Mouse (Mus musculus): ENCODE results near the gene Kansl1l. TPM values are rescaled to one million over a fixed set of nuclear protein-coding genes. Genes with fewer than 3 reads are reported as not detected.

Gene Kansl1l
- polyA plus RNA-seq, 1 experiment from 2014 or later = 11.2 TPM

DNA sequence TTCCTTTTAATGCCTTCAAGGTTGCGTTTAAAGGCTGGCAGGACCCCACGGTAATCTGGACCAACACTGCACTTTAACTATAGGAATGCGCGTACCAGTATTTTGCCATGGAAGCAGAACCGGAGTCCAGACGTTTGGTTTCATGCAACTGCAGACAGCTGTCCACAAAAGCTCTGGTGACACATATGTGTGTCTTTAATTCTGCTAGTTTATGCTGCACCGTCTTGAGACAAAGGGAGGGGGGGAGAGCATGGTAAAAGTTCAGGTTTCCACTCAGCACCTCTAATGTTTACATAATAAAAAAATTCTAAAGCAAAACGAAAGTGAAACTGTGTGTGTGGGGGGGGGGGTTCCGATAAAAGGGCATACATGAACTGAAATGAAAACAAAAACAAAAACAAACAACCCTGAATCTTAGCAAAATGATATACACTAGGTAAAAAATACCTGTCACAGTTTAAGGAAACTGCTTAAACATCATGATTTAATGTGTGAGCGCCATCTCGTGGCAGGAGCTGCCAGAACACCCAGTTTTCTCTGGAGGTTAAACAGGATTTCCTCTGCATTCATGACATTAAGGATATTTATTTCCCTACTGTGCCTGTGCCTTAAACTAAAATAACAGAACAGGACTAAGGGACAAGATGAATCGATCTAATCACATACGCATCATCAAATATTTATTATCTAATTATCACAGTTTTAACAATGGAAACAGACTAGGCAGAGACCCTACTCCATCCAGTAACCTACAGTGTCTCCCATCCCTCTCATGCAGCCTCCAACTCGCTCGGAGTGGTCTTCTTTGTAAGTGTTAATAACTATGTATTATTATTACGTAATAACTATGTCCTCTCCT, 21.1 kb upstream of the Kansl1l start:
- Histone ChIP-seq H3K36me3 (ENCODE audit: insufficient read depth, low read length) (peaks cover 23% of the 10 kb centered on the region), H3K4me2 (replicated peaks; ENCODE audit: low read depth, low read length) (peak overlapping the region; percentile 43), H3K4me3 (ENCODE audit: low read depth, low read length) (peak overlapping the region; percentile 10; the same call in 1 of the 2 replicates), H3K4me1 (ENCODE audit: insufficient read depth, low read depth, low read length) (no peaks in the 10 kb centered on the region; the same call in 1 of the 2 replicates), H3K27me3 (replicated peaks; ENCODE audit: insufficient read depth, low read length) (no peaks in the 10 kb centered on the region), H3K9ac (replicated peaks; ENCODE audit: low read depth) (no peak overlapping the region), H3K27ac (ENCODE audit: low read length) (no peak overlapping the region), H3K9me3 (ENCODE audit: low read length) (no peaks in the 10 kb centered on the region)
- 32% methylated on average over 16 of the region's 16 CpGs for WGBS
- peak; percentile 41 for ATAC-seq
- TF ChIP-seq EP300 (IDR thresholded peaks at IDR 0.05) (no peak; the same call in 1 of the 2 replicates), CTCF (IDR thresholded peaks at IDR 0.05) (peak; percentile 86)
- peak; percentile 77 for DNase-seq (ENCODE audit: low spot score)

DNA sequence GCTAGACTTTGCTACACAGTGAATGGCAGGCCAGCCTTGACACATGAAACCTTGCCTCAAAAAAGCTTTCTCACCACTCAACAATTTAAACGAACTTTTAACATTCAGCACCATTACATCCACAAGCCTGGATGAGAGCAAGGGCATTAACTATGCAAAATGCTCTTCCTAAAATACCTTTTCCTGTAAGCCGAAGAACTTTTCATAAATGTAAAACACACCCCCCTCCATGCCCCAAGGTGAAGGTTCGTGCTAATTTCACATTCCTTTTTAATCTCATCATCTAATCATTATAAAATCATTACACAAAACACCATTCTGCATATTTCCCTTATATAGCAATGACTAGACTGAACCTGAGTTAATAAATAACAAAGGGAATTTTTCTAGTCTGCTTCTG, 19.8 kb upstream of the Kansl1l start:
- Histone ChIP-seq H3K36me3 (ENCODE audit: insufficient read depth, low read length) (peaks cover 13% of the 10 kb centered on the region), H3K27me3 (replicated peaks; ENCODE audit: insufficient read depth, low read length) (no peaks in the 10 kb centered on the region), H3K4me3 (ENCODE audit: low read depth, low read length) (no peak overlapping the region), H3K9ac (replicated peaks; ENCODE audit: low read depth) (no peak overlapping the region), H3K4me1 (ENCODE audit: insufficient read depth, low read depth, low read length) (no peaks in the 10 kb centered on the region; the same call in 1 of the 2 replicates), H3K9me3 (ENCODE audit: low read length) (no peaks in the 10 kb centered on the region), H3K4me2 (replicated peaks; ENCODE audit: low read depth, low read length) (no peak overlapping the region), H3K27ac (ENCODE audit: low read length) (no peak overlapping the region)
- TF ChIP-seq CTCF (IDR thresholded peaks at IDR 0.05) (no peak), EP300 (IDR thresholded peaks at IDR 0.05) (no peak)
- no peak for DNase-seq (ENCODE audit: low spot score)
- 48% methylated on average over 3 of the region's 3 CpGs for WGBS
- no peak for ATAC-seq

GRCm38 (mm10) chr1:66832636-66833165, 15.3 kb upstream of the Kansl1l start:
- Histone ChIP-seq H3K9ac (replicated peaks; ENCODE audit: low read depth) (no peak overlapping the region), H3K9me3 (ENCODE audit: low read length) (no peaks in the 10 kb centered on the region), H3K27me3 (replicated peaks; ENCODE audit: insufficient read depth, low read length) (no peaks in the 10 kb centered on the region), H3K27ac (ENCODE audit: low read length) (peak overlapping the region; percentile 20; the same call in 1 of the 2 replicates), H3K4me3 (ENCODE audit: low read depth, low read length) (no peak overlapping the region), H3K4me1 (ENCODE audit: insufficient read depth, low read depth, low read length) (no peaks in the 10 kb centered on the region), H3K36me3 (ENCODE audit: insufficient read depth, low read length) (peaks cover 4% of the 10 kb centered on the region; the same call in 1 of the 2 replicates), H3K4me2 (replicated peaks; ENCODE audit: low read depth, low read length) (no peak overlapping the region)
- DNase-seq (ENCODE audit: low spot score) (peak; percentile 48), ATAC-seq (peak; percentile 28; the same call in 1 of the 2 replicates)
- 55% methylated on average over 7 of the region's 7 CpGs for WGBS
- no peak for TF ChIP-seq CTCF (IDR thresholded peaks at IDR 0.05)
- TF ChIP-seq EP300 (IDR thresholded peaks at IDR 0.05) = no peak

DNA sequence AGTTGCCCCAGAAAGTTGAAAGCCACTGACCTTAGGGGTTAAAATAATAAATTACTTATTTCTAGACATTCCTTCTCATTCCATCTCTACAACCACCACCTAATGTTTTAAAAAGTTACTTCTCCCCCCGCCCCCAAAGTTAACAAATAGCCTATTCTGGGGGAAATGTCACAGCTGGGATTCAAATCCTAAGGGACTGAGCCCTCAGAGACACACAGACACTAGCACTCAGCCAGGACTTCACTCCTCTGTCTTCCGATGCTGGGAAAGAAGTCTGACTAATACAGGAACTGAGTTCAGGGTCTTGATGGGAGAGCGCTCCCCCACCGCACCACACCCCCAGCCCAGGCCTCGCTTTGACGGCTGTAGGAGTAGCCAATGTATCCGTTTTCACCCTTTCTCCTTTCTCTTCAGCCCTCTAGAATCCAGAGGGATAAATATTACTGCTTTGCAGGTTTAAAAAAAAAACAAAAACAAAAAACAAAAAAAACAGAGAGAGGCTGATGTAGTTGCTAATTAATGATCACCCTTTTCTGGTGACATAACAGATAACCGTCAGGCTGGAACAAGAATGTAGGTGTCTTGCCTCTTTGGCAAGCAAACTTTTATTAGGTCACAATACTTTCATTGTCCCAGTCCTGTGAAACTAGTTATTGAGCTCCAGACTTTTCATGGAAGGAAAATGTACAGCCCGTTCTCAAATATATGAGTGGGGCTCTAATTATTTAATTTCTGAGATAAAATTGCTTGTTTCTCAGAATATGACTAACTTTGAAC, 14.7 kb upstream of the Kansl1l start:
- no peak for ATAC-seq
- DNase-seq (ENCODE audit: low spot score) = no peak
- Histone ChIP-seq H3K27ac (ENCODE audit: low read length) (peak overlapping the region; percentile 20; the same call in 1 of the 2 replicates), H3K4me2 (replicated peaks; ENCODE audit: low read depth, low read length) (no peak overlapping the region), H3K4me1 (ENCODE audit: insufficient read depth, low read depth, low read length) (no peaks in the 10 kb centered on the region), H3K36me3 (ENCODE audit: insufficient read depth, low read length) (peaks cover 4% of the 10 kb centered on the region; the same call in 1 of the 2 replicates), H3K4me3 (ENCODE audit: low read depth, low read length) (no peak overlapping the region), H3K27me3 (replicated peaks; ENCODE audit: insufficient read depth, low read length) (no peaks in the 10 kb centered on the region), H3K9me3 (ENCODE audit: low read length) (no peaks in the 10 kb centered on the region), H3K9ac (replicated peaks; ENCODE audit: low read depth) (no peak overlapping the region)
- TF ChIP-seq EP300 (IDR thresholded peaks at IDR 0.05) = no peak
- TF ChIP-seq CTCF (IDR thresholded peaks at IDR 0.05) = no peak
- WGBS = 51% methylated on average over 9 of the region's 9 CpGs

GRCm38 (mm10) chr1:66829400-66830080, 12.2 kb upstream of the Kansl1l start:
- Histone ChIP-seq H3K4me3 (ENCODE audit: low read depth, low read length) (no peak overlapping the region), H3K9ac (replicated peaks; ENCODE audit: low read depth) (no peak overlapping the region), H3K4me2 (replicated peaks; ENCODE audit: low read depth, low read length) (no peak overlapping the region), H3K27ac (ENCODE audit: low read length) (no peak overlapping the region), H3K4me1 (ENCODE audit: insufficient read depth, low read depth, low read length) (no peaks in the 10 kb centered on the region), H3K36me3 (ENCODE audit: insufficient read depth, low read length) (peaks cover 4% of the 10 kb centered on the region; the same call in 1 of the 2 replicates), H3K9me3 (ENCODE audit: low read length) (no peaks in the 10 kb centered on the region), H3K27me3 (replicated peaks; ENCODE audit: insufficient read depth, low read length) (no peaks in the 10 kb centered on the region)
- TF ChIP-seq CTCF (IDR thresholded peaks at IDR 0.05) (no peak), EP300 (IDR thresholded peaks at IDR 0.05) (no peak)
- DNase-seq (ENCODE audit: low spot score) = peak; percentile 25
- 48% methylated on average over 9 of the region's 9 CpGs for WGBS
- no peak for ATAC-seq

All from lung, postnatal 0 days (tissue).